Mouse (Mus musculus) leukemia stem cell, adult 10-12 weeks (primary cell): ENCODE data around the gene C2cd4c. TPM values are rescaled to one million over a fixed set of nuclear protein-coding genes. Genes with fewer than 3 reads are reported as not detected.

Experiments
- polyA plus RNA-seq: library from polyadenylated mRNA; stranded (reverse); fragments of >175 nt; gene quantifications from 2 replicates; pipeline ENCODE4 v1.2.3, GENCODE M21; 2012; ENCODE audit warnings: low replicate concordance

The C2cd4c gene
- 0.02 TPM in 1 of 2 replicates, not detected in the other for polyA plus RNA-seq

DNA sequence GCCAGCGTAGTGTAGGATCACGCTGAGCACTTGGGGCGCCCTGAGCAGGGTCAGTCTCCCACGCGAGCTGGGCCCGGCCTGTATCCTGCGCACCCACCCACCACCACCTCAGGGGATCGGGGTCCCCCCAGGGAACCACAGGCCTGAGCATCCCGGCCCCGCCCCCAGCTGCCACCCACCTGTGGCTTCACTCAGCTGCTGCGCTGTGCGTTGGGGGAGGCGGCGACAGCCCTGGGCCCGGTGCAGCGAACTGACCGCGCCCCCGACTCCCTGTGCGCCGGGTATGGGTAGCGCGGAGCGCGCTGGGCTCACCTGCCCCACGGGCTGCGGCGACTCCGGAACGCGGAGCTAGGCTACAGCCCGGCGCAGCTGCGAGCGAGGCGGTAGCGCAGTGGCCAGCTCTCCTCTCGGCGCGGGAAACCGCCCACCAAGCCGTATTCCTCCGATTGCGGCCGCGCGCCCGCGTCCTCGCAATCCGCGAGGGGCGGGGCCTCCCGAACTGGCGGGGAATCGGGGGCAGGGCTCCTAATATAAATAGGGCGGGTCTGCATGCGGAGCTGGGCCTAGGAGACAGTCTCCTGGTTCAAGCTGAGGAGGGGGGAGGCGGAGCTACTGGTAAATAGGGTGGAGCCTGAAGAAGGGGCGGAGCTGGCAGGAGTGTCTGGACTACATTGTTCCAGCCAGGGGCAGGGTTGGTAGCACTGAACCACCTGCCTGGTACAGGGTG is at the start of gene C2cd4c:
C2cd4c (minus strand) TSS at position 448 of the 727 bp plus-strand sequence.

DNA sequence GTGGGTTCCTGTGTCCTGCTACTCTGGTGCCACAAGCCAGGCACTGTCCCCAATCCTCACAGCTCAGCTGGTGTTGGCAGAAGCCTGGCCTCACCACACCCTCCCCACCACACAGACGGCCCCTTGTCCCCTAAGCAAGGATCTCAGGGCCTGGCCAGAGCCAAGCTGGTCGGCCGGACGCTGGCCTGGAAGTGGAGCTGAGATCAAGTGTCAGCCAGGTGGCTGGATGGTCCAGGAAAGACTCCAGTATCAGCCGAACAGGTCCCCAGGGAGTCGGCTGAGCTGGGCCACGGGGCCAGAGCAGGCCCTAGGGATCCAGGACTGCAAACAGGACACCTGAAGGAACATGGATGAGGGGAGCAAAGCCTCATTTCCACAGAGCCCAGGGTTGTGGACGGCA is 31.9 kb upstream of the C2cd4c start, which contains the start of gene Odf3l2:
Odf3l2 (minus strand) TSS at position 28 of the 400 bp plus-strand sequence.

DNA sequence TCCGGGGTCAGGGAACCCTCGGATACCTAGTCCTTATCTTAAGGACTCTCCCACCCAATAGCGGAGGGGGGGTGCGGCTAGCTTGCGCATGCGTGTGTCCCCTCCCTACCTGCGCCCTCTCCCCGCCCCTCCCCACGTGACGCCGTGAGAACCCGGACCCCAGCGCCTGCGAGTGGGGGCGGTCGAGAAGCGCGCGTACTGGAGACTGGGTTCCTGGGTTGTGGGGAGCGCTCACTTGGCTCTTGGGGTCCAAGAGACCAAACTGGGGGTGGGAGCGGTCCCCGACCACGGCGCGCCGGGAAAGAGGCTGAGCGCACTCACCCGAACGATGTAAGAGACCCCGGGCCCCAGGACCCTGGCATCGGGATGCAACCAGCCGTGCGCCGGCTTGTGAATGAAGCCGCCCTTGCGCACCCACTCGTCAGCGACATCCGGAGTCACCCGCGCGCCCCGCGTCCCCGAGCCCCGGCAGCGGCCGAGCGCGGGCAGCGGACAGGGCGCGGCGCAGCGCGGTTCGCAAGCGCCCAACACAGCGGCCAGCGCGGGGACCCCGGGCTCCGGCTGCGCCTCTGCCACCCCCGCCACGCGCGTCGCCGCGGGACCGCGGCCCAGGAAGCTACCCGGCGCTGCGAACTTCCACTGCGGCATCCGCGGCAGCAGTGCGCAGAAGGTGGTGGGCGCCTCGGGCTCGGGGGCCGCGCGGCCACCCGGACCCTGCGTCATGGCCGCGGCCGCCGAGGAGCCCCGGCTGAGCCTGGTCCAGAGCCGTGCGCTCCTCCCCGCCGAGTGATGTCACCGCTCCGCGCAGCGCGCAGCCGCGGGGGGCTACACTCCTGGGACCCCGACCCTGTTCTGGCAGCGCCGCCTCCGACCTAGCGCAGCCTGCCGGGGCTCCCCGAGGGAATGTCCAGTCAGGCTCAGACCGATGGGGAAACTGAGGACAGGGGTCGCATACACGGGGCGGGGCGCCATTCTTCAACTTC is 23.6 kb upstream of the C2cd4c start, which contains the start of gene Shc2:
Shc2 (minus strand) TSS at position 791 of the 983 bp plus-strand sequence.

DNA sequence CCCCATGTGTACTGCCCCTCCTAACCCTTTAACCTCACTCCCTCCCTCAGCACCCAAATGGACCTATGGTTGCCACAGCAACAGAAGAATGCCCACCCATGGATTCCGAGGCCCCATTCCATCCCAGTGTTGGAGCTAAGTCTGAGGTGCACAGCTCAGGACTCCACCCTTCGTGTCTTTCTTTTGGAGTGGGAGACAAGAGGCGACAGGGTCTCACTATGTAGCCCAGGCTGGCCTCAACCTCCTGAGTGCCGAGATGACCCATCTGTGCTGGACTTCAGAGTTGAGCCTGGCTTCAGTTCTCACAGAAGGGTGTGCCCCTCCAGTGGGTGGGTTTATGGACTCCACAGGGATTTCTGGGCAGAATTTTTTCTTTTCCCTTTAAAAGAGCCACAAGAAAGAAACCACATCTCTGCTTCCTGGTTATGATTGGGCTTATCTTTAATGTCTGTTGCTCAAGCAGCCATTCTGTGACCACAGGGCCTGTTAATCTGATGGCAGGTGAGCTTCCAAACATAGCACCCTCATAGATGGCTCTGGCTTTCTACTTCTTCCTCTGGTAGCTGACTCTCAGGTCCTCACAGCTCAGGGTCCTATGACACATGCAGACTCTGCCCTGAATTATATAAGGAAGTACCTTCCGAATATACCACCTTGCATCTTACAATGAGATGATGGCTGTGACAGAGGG is 26.6 kb downstream of the C2cd4c start, which contains the start of gene Theg:
Theg (minus strand) TSS at position 271 of the 691 bp plus-strand sequence.

Other genes starting within 250 kb of the C2cd4c start
- gene Vmn2r83, start 145.3 kb downstream of the C2cd4c start, polyA plus RNA-seq, result not detected in 2 replicates
- gene Plpp2, start 80.2 kb downstream of the C2cd4c start, polyA plus RNA-seq, result 13.2 and 27.3 TPM in 2 replicates
- 82.6 and 91.5 TPM in 2 replicates for gene Mier2, start 58.8 kb downstream of the C2cd4c start, polyA plus RNA-seq
- not detected in 2 replicates for gene Theg, start 26.7 kb downstream of the C2cd4c start, polyA plus RNA-seq
- 0.07 and 0.15 TPM in 2 replicates for gene Shc2, start 23.9 kb upstream of the C2cd4c start, polyA plus RNA-seq
- gene Odf3l2, start 31.7 kb upstream of the C2cd4c start, polyA plus RNA-seq, result not detected in 2 replicates
- 1.2 and 4.1 TPM in 2 replicates for gene Madcam1, start 50.5 kb upstream of the C2cd4c start, polyA plus RNA-seq
- gene Tpgs1, start 55.3 kb upstream of the C2cd4c start, polyA plus RNA-seq, result 124 and 133 TPM in 2 replicates
- gene Cdc34, start 68.2 kb upstream of the C2cd4c start, polyA plus RNA-seq, result 509 and 614 TPM in 2 replicates
- gene Gzmm, start 75.0 kb upstream of the C2cd4c start, polyA plus RNA-seq, result 0.73 and 5.0 TPM in 2 replicates
- gene Bsg, start 90.5 kb upstream of the C2cd4c start, polyA plus RNA-seq, result 1,297 and 3,633 TPM in 2 replicates
- 3.5 and 7.7 TPM in 2 replicates for gene Hcn2, start 102.6 kb upstream of the C2cd4c start, polyA plus RNA-seq
- gene Polrmt, start 132.6 kb upstream of the C2cd4c start, polyA plus RNA-seq, result 55.2 and 56.1 TPM in 2 replicates
- gene Fgf22, start 141.1 kb upstream of the C2cd4c start, polyA plus RNA-seq, result 0.23 TPM in 1 of 2 replicates, not detected in the other
- gene Rnf126, start 152.9 kb upstream of the C2cd4c start, polyA plus RNA-seq, result 437 and 591 TPM in 2 replicates
- 1.4 and 2.5 TPM in 2 replicates for gene Fstl3, start 163.2 kb upstream of the C2cd4c start, polyA plus RNA-seq
- 0.16 TPM in 1 of 2 replicates, not detected in the other for gene Prss57, start 176.9 kb upstream of the C2cd4c start, polyA plus RNA-seq
- gene Palm, start 179.5 kb upstream of the C2cd4c start, polyA plus RNA-seq, result 6.9 and 13.2 TPM in 2 replicates
- 0.45 TPM in 1 of 2 replicates, not detected in the other for gene Misp, start 207.0 kb upstream of the C2cd4c start, polyA plus RNA-seq
- gene Ptbp1, start 240.4 kb upstream of the C2cd4c start, polyA plus RNA-seq, result 557 and 1,313 TPM in 2 replicates